Mouse (Mus musculus): Measurements from ENCODE around the gene Pak4. TPM values are rescaled to one million over a fixed set of nuclear protein-coding genes. Genes with fewer than 3 reads are reported as not detected.

The Pak4 gene
- polyA plus RNA-seq, 1 experiment from 2014 or later = 36.1 TPM

DNA sequence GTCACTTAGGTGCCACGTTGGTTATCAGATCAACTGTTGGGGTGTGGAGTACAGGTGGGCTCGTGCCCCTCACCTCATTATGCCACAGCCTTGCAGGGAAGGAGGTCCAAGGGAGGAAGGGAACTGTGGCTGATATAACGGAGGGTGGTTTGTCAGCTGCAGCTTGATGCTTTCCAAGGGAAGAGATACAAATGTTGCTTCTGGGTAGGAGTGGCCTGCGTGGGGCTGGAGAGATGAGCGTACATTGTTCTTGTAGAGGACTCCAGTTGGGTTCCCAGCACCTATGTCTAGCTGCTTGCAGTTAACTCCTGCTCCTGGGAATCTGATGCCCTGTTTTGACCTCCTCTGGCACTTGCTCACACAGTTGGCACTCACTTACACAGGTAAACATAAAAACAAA is 5.2 kb upstream of the Pak4 start:
- H3K4me3 ChIP-seq = no peak overlapping the region
- no peaks in the 10 kb centered on the region for H3K27me3 ChIP-seq
- no peak for ATAC-seq
- H3K9me3 ChIP-seq (replicated peaks) = no peaks in the 10 kb centered on the region
- no peak overlapping the region for H3K9ac ChIP-seq
- peaks cover 4% of the 10 kb centered on the region; the same call in 1 of the 2 replicates for H3K4me1 ChIP-seq
- WGBS = 76% methylated on average over 5 of the region's 5 CpGs
- no peak overlapping the region for H3K27ac ChIP-seq
- no peak overlapping the region for H3K4me2 ChIP-seq
- H3K36me3 ChIP-seq (ENCODE audit: poor library complexity, severe bottlenecking) = no peaks in the 10 kb centered on the region

DNA sequence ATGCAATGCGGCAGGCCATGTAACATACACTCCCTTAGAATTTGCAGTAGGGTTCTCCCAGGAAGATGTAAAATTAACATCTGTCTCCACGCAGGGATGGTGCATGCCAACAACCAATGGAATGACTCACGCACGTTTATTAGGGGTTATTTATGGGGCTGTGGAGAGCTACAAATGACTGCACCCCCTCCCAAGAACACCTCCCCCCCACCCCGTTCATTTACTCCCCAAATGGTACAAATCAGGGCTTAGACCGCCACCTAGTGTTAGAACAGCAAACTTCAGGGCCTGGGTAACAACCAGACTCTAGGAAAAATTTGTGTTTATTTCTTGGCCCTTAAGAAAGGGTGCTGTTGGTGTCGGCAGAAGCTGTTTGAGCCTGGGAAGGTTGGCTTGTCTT is 3.7 kb upstream of the Pak4 start:
- H3K9ac ChIP-seq = no peak overlapping the region
- H3K36me3 ChIP-seq (ENCODE audit: poor library complexity, severe bottlenecking) = no peaks in the 10 kb centered on the region
- no peak overlapping the region for H3K4me2 ChIP-seq
- ATAC-seq = no peak
- H3K4me3 ChIP-seq = no peak overlapping the region
- H3K4me1 ChIP-seq = peaks cover 13% of the 10 kb centered on the region
- H3K27me3 ChIP-seq = no peaks in the 10 kb centered on the region
- H3K27ac ChIP-seq = no peak overlapping the region
- 28% methylated on average over 7 of the region's 7 CpGs for WGBS
- H3K9me3 ChIP-seq (replicated peaks) = no peaks in the 10 kb centered on the region

DNA sequence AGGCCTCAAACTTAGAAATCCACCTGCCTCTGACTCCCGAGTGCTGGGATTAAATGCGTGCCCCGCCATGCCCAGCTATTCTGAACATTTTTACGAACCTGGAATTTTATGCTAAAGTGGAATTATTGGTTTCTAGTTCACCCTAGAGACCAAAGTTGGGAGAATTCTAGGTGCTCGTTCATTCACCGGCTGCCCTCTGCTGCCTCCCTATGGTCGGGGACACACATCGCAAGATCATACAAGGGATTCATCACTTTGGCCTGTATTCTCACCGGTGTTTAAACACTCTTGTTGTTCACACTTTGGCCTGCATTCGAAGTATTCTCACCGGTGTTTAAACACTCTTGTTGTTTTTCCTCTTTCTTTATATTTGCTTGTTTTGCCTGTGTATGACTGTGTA is 3.0 kb upstream of the Pak4 start:
- Histone ChIP-seq H3K4me1 (peaks cover 19% of the 10 kb centered on the region), H3K9ac (no peak overlapping the region), H3K4me2 (no peak overlapping the region), H3K27me3 (no peaks in the 10 kb centered on the region), H3K9me3 (replicated peaks) (no peaks in the 10 kb centered on the region), H3K4me3 (no peak overlapping the region), H3K27ac (no peak overlapping the region), H3K36me3 (ENCODE audit: poor library complexity, severe bottlenecking) (no peaks in the 10 kb centered on the region)
- 15% methylated on average over 11 of the region's 11 CpGs for WGBS
- ATAC-seq = no peak

DNA sequence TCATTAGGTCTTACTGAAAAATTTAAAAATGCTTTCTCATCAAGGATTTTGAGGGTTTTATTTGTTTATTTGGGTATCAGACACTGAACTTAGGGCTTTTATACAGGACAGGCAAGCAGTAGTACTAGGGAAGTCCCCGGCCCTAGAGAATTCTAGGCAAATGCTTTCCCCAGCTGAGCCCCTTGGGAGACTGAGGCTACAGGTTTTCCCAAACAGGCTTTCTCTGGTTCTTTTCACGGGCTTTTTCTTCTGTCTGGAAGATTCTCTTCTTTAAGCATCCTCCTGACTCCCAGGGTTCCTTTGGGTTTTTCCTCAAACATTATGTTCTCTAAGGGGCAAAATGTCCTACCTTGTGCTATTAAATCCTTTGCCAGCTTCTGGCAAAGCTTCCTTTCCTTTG is 966 bp upstream of the Pak4 start:
- Histone ChIP-seq H3K4me1 (peaks cover 24% of the 10 kb centered on the region), H3K9me3 (replicated peaks) (no peaks in the 10 kb centered on the region), H3K27ac (no peak overlapping the region), H3K4me3 (no peak overlapping the region), H3K27me3 (no peaks in the 10 kb centered on the region), H3K36me3 (ENCODE audit: poor library complexity, severe bottlenecking) (no peaks in the 10 kb centered on the region), H3K9ac (no peak overlapping the region), H3K4me2 (no peak overlapping the region)
- 70% methylated on average over 2 of the region's 2 CpGs for WGBS
- no peak for ATAC-seq

DNA sequence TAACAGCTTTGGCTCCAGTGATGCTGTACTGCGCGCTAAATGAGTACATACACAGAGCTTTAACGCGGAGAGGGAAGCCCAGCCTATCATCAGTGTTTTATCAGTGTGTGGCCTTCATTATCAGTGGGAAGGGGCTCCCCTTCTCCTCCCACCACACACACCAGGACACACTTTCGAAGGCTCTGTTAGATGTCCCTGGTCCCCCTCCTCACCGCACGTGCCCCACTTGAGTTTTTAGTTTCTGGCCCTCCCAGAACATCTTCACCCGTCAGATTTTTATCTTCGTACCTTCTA is 761 bp downstream of the Pak4 start:
- Histone ChIP-seq H3K4me3 (peak overlapping the region; percentile 61), H3K9me3 (replicated peaks) (no peaks in the 10 kb centered on the region), H3K4me2 (peak overlapping the region; percentile 86), H3K27me3 (no peaks in the 10 kb centered on the region), H3K4me1 (peaks cover 37% of the 10 kb centered on the region), H3K36me3 (ENCODE audit: poor library complexity, severe bottlenecking) (no peaks in the 10 kb centered on the region), H3K9ac (peak overlapping the region; percentile 76), H3K27ac (peak overlapping the region; percentile 33)
- WGBS = 7% methylated on average over 9 of the region's 9 CpGs
- no peak for ATAC-seq

DNA sequence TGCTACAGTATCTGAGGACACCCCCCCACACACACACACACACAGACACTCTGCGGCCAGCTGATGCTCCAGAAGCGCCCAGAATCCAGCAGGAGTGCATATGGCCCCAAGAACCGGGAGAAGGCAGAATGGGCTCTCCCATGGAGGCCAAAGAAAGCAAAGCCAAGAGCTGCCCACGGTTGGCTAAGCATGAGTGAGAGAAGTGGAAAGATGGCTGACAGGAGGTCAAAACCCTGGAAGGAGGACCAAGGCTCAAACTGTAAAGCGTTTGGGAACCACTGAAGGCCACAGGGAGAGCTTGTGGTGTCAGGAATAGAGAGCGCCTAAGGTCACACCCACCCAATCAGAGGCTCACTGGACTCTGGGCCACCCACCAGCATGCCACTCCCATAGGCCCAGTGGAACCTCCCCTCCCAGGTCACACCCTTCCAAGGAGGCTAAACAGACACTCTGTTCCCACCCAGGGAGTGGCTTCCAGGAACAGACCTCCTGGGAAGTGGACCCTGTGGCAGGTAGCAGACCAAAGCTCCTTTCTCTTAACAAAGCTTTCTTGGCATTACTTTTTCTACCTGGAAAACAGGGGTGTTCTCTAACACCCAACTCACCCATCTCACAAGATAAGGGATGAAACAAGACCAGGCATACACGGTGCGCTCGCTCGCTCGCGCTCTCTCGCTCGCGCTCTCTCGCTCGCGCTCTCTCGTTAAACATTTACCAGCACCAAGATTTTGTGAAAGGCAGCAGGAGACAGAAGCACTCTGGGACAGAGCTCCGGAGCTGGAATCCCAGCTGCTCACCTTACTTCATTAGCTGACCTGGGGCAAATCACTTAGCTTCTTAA is 1.3 kb downstream of the Pak4 start:
- H3K4me1 ChIP-seq = peaks cover 37% of the 10 kb centered on the region
- H3K27me3 ChIP-seq = no peaks in the 10 kb centered on the region
- H3K36me3 ChIP-seq (ENCODE audit: poor library complexity, severe bottlenecking) = 0 out of 2 replicates have a peak, but pooled peaks cover 4% of the 10 kb centered on the region
- no peak for ATAC-seq
- peak overlapping the region; percentile 33 for H3K27ac ChIP-seq
- no peaks in the 10 kb centered on the region for H3K9me3 ChIP-seq (replicated peaks)
- H3K4me2 ChIP-seq = peak overlapping the region; percentile 86
- peak overlapping the region; percentile 61 for H3K4me3 ChIP-seq
- WGBS = 40% methylated on average over 20 of the region's 20 CpGs
- H3K9ac ChIP-seq = peak overlapping the region; percentile 76

DNA sequence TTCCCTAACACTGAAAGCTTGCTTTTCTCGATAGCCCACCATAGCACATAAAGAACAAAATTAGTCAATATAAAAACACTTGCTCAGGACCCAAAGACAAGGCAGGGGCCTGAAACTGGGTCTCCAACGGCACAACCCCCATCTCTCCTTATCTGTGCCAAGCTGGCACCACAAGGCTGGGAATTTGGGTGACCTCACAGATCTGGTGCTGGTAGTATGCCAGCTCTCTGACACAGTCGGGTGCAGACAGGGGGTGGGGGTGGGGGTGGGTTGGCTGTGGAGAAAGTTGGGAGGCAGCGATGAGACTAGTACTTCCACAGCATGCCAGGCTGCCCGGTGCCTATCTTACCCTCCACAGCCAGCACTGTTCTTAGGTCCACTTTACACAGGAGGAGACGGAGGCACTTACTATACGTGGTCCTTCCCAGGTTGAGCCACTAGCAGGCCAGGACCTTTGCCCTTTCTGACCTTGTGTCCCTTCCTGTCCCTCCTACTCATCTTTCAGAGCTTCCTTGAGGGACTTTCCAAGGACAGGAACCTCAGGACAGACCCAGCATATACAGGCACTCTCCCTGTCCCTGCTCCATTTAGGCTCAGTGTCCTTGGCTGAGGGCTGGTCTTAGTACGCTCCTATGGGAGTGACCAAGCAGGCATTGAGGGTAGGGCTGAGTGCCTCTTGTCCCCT is 2.1 kb downstream of the Pak4 start:
- Histone ChIP-seq H3K4me1 (peaks cover 33% of the 10 kb centered on the region), H3K9ac (peak overlapping the region; percentile 76), H3K4me3 (peak overlapping the region; percentile 61; the same call in 1 of the 2 replicates), H3K4me2 (peak overlapping the region; percentile 86), H3K27me3 (no peaks in the 10 kb centered on the region), H3K27ac (no peak overlapping the region), H3K36me3 (ENCODE audit: poor library complexity, severe bottlenecking) (0 out of 2 replicates have a peak, but pooled peaks cover 4% of the 10 kb centered on the region), H3K9me3 (replicated peaks) (no peaks in the 10 kb centered on the region)
- no peak for ATAC-seq
- 78% methylated on average over 8 of the region's 8 CpGs for WGBS

DNA sequence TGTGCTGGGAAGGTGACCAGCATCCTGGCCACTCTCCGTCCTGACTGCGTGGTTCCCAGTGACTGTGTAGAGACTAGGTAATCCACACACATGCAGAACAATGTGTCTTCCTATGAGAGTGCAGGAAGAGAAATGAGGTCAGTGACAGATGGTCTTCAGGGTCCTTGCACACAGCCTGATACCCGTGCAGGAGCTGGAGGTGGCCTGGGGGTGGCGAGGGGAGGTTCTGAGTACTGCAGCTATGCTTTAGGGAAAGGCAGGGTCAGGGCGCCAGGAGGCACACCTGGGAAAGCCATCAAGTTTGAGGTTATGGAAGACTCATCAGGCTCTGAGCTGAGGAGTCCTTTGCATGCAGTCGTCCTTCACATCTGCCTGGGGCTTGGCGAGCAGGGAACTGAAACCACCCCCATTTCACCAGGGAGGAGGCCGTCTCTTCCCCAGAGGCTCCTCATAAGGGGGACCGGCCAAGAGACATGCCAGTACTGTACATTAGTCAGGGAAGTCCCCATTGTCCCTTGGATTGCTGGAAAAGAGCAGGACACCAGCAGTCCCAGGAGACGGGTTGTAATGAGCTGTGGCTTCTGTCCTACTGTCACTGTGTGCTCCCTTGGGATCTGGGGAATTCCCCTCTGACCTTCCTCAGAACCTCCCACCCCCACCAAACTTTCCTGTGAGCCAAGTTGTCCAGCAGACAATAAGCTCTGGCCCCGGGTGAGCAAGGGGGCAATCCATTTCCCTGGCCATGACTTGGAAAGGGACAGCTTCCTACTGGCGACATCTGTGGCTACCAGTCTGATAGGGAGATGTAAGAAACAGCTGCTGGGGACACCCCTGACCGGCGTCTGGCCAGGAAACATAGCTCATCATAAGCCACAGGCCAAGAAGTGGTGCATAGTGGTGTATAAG is 4.5 kb downstream of the Pak4 start:
- H3K27ac ChIP-seq = no peak overlapping the region
- 64% methylated on average over 14 of the region's 14 CpGs for WGBS
- no peaks in the 10 kb centered on the region for H3K9me3 ChIP-seq (replicated peaks)
- no peak overlapping the region for H3K4me3 ChIP-seq
- no peak overlapping the region for H3K4me2 ChIP-seq
- no peaks in the 10 kb centered on the region for H3K27me3 ChIP-seq
- peak overlapping the region; percentile 21; the same call in 1 of the 2 replicates for H3K9ac ChIP-seq
- 0 out of 2 replicates have a peak, but pooled peaks cover 4% of the 10 kb centered on the region for H3K36me3 ChIP-seq (ENCODE audit: poor library complexity, severe bottlenecking)
- H3K4me1 ChIP-seq = peaks cover 33% of the 10 kb centered on the region
- no peak for ATAC-seq

DNA sequence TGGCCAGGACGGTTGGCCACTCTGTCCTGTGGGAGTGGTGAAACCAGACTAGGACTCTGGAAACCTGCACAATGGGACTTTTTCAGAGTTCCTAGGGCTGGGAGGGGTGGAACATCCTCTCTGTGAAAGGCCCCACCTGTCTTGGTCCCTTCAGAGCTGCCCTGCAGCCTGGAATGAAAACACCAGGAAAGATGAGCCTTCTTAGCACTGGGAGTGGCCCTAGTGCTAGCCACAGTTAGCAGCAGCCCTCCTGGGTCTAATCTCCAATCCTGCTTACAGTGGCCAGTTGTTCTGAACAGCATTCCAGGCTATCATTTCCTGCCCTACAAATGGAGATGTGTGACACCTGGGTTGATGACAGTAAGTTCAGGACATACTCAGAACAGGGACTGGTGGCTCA is 6.1 kb downstream of the Pak4 start:
- H3K9me3 ChIP-seq (replicated peaks) = no peaks in the 10 kb centered on the region
- H3K9ac ChIP-seq = no peak overlapping the region
- no peak overlapping the region for H3K4me2 ChIP-seq
- H3K36me3 ChIP-seq (ENCODE audit: poor library complexity, severe bottlenecking) = 0 out of 2 replicates have a peak, but pooled peaks cover 4% of the 10 kb centered on the region
- WGBS = 75% methylated on average over 1 of the region's 1 CpGs
- peaks cover 40% of the 10 kb centered on the region for H3K4me1 ChIP-seq
- no peak overlapping the region for H3K4me3 ChIP-seq
- ATAC-seq = no peak
- no peak overlapping the region for H3K27ac ChIP-seq
- H3K27me3 ChIP-seq = no peaks in the 10 kb centered on the region

DNA sequence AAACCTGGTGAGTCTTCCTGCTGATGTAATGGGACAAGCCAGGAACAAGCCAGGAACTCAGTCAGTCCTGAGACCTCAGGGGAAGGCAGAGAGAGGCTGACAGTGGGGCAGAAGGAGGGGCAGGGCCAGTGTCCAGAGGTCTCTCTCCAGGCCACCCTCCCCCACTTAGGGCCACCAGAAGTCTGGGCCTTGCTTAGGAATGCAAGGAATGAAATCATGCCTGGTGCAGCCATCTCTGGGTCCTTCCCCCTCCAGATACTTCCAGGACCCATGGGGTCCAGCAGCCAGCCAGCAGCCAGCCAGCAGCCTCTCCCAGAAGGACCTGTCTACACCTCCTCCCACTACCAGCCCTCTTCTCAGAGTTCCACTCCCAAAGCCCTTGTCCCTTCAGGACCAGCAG is 10.3 kb downstream of the Pak4 start:
- Histone ChIP-seq H3K36me3 (ENCODE audit: poor library complexity, severe bottlenecking) (0 out of 2 replicates have a peak, but pooled peaks cover 4% of the 10 kb centered on the region), H3K27ac (no peak overlapping the region), H3K9me3 (replicated peaks) (no peaks in the 10 kb centered on the region), H3K4me3 (no peak overlapping the region), H3K4me1 (peaks cover 32% of the 10 kb centered on the region), H3K4me2 (no peak overlapping the region), H3K27me3 (no peaks in the 10 kb centered on the region), H3K9ac (no peak overlapping the region)
- ATAC-seq = no peak

DNA sequence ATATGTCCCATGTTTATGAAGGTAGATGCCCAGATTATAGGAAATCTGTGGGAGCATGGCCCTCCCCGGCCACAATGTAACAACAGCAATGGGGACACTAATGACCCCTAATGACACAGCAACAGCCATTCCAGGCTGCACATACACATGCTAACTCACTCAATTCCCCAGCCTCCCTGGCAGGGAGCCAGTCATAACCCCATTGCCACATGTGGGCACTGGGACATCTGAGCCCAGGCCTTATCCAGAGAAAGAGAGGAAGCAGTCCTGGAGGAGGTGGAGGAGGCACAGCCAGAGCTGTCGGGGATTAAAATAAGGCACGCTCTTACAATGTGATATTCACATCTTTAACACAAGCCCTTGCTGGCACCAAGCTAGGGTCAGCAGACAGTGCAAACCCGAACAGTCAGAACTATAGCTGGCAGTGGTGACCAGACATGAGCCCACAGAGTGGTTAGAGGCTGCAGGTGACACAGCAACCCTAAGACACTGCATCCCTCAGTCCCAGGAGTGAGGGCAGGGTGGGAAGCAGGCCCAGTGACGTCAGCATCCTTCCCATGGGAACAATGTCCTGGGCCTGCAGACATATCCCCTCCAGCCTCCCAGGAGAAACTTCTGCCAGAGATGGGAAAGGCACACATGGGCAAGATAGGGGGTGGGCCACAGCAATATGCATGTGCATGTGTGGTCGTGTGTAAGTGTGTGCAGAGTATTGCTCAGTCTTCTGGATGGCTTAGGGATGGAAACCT is 11.1 kb downstream of the Pak4 start:
- no peak overlapping the region for H3K9ac ChIP-seq
- no peak overlapping the region for H3K4me2 ChIP-seq
- no peaks in the 10 kb centered on the region for H3K9me3 ChIP-seq (replicated peaks)
- 65% methylated on average over 6 of the region's 6 CpGs for WGBS
- ATAC-seq = no peak; the same call in 1 of the 2 replicates
- H3K36me3 ChIP-seq (ENCODE audit: poor library complexity, severe bottlenecking) = 0 out of 2 replicates have a peak, but pooled peaks cover under 1% of the 10 kb centered on the region
- H3K4me3 ChIP-seq = no peak overlapping the region
- 0 out of 2 replicates have a peak overlapping the region, but pooled peaks have one; percentile 25 for H3K27ac ChIP-seq
- H3K4me1 ChIP-seq = peaks cover 29% of the 10 kb centered on the region
- H3K27me3 ChIP-seq = no peaks in the 10 kb centered on the region

All from forebrain, embryonic 13.5 days (tissue).